Mouse (Mus musculus): ENCODE data around the gene Cacng7.

The Cacng7 gene

DNA sequence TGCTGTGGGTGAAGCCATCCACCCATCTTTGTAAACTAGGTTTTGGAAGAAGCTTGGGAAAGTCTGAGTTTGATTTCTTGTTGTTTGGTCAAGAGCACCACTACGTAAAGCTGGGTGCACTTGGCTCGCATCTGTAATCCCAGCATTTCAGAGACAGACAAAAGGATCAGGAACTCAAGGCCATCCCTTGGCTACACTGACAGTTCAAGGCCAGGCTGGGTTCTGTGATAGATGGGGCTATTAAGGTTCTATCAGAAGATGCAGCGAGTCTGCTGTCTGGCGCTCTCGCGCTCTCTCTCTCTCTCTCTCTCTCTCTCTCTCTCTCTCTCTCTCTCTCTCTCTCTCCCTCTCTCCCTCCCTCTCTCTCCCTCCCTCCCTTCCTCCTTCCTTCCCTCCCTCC is 22.1 kb downstream of the Cacng7 start:
- ChIA-PET POLR2A (interaction anchor here in 2 of 4 experiments (1.0 to 1.5 kb wide), 4 partner anchors 11 to 133 kb away, joined by 3 to 5 read pairs (median 3); no protein-coding TSS in a partner anchor), CTCF (interaction anchor here in 1 of 4 experiments (0.5 kb wide), 1 partner anchor 321 kb away, joined by 8 read pairs; no protein-coding TSS in a partner anchor)

DNA sequence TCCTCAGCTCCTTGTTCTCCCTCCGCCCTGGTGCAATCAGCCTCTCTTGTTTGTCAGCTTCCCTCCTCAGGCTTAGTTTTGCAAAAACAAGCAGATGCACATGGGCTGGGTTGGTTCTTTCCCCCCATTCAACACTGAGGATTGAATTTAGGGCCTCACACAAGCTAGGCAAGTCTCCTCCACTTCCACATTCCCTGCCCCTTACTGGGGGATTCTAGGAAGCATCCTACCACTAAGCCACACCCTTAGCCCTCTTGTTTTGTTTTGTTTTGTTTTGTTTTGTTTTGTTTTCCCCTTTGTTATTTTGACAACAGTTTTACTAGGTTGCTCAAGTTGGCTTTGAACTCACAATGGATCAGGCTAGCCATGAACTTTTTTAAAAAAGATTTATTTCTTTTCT is 27.9 kb downstream of the Cacng7 start:
- ChIA-PET CTCF (interaction anchor here in 1 of 4 experiments (1.2 kb wide), 1 partner anchor 11 kb away, joined by 3 read pairs; no protein-coding TSS in a partner anchor), POLR2A (interaction anchor here in 3 of 4 experiments (1.0 to 1.6 kb wide), 3 partner anchors 10 to 13 kb away, joined by 4 read pairs; no protein-coding TSS in a partner anchor)

DNA sequence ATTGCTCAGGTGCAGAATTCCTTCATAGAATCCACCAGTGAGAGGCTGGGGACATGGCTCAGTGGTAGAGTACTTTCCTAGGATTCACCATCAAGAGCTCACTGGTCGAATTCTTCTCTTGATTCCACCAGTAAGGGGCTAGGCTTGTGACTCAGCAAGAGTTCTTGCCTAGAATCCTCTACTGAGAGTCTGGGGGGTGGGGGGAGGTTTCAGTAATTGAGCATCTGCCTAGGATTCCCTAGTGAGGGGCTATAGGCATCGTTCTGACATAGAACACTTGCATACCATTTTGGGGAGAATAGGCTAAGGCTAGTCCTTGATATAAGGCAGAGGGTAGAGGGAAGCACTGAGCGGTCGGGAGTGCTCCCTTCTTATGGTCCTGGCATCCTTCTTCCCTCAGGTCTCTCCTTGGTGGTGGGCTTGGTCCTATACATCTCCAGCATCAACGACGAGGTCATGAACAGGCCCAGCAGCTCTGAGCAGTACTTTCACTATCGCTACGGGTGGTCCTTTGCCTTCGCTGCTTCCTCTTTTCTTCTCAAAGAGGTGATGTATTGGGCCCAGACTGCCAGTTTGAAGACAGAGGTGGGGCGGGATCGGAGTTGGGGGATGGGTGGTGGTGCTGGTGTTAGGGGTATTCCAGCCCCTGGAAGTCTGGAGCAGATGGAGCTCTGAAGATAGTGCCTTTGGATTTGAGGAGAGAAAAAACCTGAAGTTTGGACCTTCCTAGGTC is 33.0 kb downstream of the Cacng7 start:
- POLR2A ChIA-PET: interaction anchor here in 3 of 4 experiments (0.6 to 2.5 kb wide), 20 partner anchors 9 to 220 kb away, joined by 3 to 13 read pairs (median 4); partner anchors contain the start of gene Cacng8 (in 1 of the 3)
- CTCF ChIA-PET: interaction anchor here in 2 of 4 experiments (0.6 to 2.3 kb wide), 7 partner anchors 13 to 127 kb away, joined by 3 to 6 read pairs (median 3); no protein-coding TSS in a partner anchor

DNA sequence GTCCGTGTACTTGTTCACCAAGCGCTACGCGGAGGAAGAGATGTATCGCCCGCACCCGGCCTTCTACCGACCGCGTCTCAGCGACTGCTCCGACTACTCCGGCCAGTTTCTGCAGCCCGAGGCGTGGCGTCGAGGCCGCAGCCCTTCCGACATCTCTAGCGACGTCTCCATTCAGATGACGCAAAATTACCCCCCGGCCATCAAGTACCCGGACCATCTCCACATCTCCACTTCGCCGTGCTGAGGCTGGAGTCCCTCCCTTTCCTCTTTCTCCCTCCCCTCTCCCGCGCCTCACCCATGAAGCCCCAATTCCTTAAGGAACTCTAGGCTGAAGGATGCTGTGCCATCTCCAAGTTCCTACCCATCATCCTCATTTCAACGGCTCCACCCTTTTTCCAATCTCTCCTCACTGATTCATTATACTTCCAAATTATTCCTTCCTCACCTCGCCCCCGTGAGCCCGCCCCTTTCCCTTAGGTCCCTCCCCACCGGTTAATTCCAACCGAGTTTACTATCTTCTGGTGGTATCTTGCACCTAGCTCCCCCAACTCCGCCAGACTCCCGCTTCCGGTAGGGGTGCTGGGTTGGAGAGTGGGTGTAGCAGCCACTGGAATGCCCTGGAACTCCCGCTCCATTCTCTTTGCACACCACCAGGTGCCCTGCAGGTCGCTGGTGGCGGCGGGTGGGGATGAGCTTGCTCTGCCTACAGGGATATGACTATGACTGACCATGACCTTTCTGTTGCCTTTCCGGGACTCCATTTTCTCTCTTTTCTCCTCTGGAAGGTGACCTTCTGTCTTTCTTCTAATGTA is 34.2 kb downstream of the Cacng7 start:
- ChIA-PET POLR2A (interaction anchor here in 3 of 4 experiments (0.6 to 4.1 kb wide), 16 partner anchors 11 to 326 kb away, joined by 3 to 18 read pairs (median 4); partner anchors contain the start of gene Tsen34 (in 1 of the 3)), CTCF (interaction anchor here in 3 of 4 experiments (0.6 to 2.3 kb wide), 7 partner anchors 12 to 128 kb away, joined by 3 to 6 read pairs (median 3); no protein-coding TSS in a partner anchor)

DNA sequence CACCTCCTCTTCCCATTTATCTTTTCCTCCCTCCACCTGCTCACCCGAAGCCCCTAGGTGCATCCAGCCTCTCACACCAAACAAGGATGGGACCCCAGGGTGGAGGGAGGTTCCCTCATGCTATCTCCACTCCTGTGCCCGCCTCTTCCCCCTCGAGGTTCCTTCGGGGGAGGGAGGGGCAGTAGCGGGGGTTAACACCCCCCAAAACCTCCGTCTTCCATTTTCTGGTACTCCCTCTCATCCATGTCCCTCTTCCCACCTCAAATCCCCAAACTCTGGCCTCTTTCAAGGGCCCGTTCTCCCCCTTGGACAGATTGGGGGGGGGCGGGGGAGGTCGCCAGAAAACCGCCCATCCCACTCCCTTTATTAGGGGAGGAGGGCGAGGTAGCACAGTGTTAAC is 34.8 kb downstream of the Cacng7 start:
- CTCF ChIA-PET: interaction anchor here in 2 of 4 experiments (0.6 to 1.2 kb wide), 3 partner anchors 64 to 129 kb away, joined by 3 read pairs; no protein-coding TSS in a partner anchor
- POLR2A ChIA-PET: interaction anchor here in 3 of 4 experiments (0.6 to 4.1 kb wide), 13 partner anchors 20 to 325 kb away, joined by 3 to 18 read pairs (median 3); partner anchors contain the start of gene Tsen34 (in 1 of the 3)

DNA sequence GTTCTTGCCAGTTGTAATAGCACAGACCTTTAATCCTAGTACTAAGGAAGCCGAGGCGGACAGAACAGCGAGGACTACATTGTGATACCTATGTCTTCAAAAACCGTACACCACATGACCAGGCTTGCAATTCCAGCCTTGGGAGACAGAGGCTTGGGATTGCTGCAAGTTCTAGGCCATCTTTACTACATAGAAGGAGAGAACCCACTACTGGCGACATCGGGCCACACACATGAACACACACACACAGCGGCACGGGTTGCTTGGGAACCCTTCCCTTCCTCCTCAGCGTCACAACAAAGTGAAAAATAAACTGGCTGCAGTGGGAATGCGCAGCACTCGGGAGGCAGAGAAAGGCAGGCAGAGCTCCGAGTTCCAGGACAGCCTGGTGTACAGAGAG is 35.6 kb downstream of the Cacng7 start:
- ChIA-PET POLR2A (interaction anchor here (0.6 to 5.1 kb wide), 11 partner anchors 8 to 194 kb away, joined by 3 to 32 read pairs (median 5); partner anchors contain the start of gene Cacng7 (in 1 of the 4)), CTCF (no interaction called here)

DNA sequence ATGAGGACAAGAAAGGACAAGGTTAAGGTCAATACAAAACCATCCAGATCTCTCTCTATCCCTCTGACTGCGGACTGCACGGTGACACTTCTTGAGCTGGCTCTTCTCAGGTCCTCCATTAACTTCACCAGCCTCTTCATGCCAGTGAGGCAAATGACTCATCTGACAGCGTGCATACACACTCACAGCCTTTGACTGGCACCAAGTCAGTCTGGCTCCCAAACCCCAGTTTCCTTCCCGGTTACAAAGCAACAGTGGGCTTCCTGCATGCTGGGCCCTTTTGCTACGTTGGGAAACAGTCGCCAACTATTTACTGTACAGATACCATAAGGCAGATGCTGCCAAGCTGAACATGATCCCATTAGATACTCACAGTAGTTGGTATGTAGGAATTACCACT is 36.4 kb downstream of the Cacng7 start:
- CTCF ChIA-PET: interaction anchor here in 3 of 4 experiments (0.6 to 1.0 kb wide), 3 partner anchors 20 to 1428 kb away, joined by 3 to 7 read pairs (median 4); no protein-coding TSS in a partner anchor

DNA sequence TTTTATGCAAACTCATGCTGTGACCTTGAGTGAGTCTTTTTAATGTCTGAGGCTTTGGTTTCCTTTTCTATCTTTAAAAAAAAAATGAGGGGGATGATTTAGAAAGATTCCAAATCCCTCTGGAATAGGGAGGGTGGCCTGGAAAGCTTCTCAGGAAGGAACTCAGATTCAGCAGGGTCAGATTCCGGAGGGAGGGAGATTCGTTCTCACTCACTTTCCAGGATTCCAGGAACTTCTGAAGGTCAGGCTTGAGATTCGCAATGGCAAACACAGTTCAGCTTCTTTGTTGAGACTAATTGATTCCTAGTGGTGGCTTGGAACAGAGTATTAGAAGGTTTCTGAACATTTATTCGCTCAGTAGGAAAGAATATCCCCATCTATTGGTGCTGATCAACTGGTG is 37.7 kb downstream of the Cacng7 start:
- POLR2A ChIA-PET: interaction anchor here in 3 of 4 experiments (0.7 to 5.1 kb wide), 28 partner anchors 10 to 322 kb away, joined by 3 to 32 read pairs (median 4); partner anchors contain the start of genes Cacng7 (in 1 of the 3), Cnot3 (in 1 of the 3), Mboat7 (in 1 of the 3) and Tsen34 (in 1 of the 3)
- CTCF ChIA-PET: interaction anchor here (0.6 to 1.1 kb wide), 6 partner anchors 20 to 87 kb away, joined by 3 to 5 read pairs (median 3); partner anchors contain the start of gene Cacng8 (in 1 of the 4)

More for the DNA sequence above, 36.4 kb downstream of the Cacng7 start:
- POLR2A ChIA-PET: interaction anchor here in 3 of 4 experiments (0.6 to 5.1 kb wide), 11 partner anchors 19 to 194 kb away, joined by 3 to 32 read pairs (median 5); partner anchors contain the start of gene Cacng7 (in 1 of the 3)

DNA sequence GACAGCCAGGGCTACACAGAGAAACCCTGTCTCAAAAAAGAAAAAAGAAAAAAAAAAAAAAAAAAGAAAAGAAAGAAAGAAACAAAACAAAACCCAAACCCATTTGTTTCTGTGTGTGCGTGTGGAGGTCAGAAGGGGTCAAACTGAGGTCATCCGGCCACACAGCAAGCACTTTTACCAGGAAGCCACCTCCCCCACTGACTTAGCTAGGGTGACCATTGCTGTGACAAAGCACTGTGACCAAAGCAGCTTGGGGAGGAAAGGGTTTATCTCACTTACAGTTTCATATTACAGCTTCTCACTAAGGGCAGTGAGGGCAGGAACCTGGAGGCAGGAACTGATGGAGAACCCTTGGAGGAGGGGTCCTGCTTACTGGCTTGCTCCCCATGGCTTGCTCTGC is 39.6 kb downstream of the Cacng7 start:
- ChIA-PET POLR2A (interaction anchor here in 3 of 4 experiments (0.5 to 5.1 kb wide), 9 partner anchors 22 to 1099 kb away, joined by 3 to 32 read pairs (median 5); no protein-coding TSS in a partner anchor), CTCF (interaction anchor here in 1 of 4 experiments (0.6 to 0.7 kb wide), 2 partner anchors 63 to 95 kb away, joined by 3 to 5 read pairs; no protein-coding TSS in a partner anchor)

DNA sequence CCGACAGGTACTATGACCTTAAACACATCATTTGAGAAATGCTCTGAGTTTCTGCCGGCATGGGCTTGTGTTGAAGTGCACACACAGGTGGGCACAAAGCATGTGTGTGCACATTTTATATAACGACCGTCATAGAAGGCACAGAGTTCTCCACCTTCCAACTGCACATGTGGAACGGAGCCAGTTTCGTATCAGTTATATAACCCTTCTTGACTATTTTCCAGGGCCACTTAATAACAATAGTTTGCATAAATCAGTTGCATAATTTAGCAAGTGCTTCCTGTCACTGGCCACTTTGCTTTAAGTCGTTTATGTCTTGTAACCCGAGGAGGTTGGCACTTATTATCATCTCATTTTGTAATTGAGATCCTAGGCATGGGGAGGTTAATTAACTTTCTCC is 41.0 kb downstream of the Cacng7 start:
- POLR2A ChIA-PET: interaction anchor here in 2 of 4 experiments (0.6 to 1.8 kb wide), 2 partner anchors 26 to 66 kb away, joined by 5 to 9 read pairs; no protein-coding TSS in a partner anchor
- CTCF ChIA-PET: interaction anchor here in 2 of 4 experiments (0.7 to 1.0 kb wide), 2 partner anchors 23 to 70 kb away, joined by 4 to 5 read pairs; no protein-coding TSS in a partner anchor

DNA sequence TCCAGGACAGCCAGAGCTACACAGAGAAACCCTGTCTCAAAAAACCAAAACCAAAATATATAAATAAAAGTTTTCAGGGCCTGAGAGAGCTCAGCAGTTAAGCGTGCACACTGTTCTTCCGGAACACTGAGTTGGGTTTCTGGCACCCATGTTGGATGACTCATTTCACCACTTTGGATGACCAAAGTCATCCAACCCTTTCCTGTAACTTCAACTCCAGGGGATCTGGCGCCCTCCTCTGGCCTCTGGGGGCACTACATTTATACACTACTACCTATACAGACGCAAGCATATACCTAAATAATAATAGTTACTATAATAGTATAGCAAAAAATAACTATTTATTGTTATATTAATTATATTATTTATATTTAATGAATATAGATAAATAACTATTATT is 44.1 kb downstream of the Cacng7 start:
- CTCF ChIA-PET: interaction anchor here in 2 of 4 experiments (0.6 to 0.7 kb wide), 4 partner anchors 26 to 670 kb away, joined by 3 to 5 read pairs (median 3); no protein-coding TSS in a partner anchor

DNA sequence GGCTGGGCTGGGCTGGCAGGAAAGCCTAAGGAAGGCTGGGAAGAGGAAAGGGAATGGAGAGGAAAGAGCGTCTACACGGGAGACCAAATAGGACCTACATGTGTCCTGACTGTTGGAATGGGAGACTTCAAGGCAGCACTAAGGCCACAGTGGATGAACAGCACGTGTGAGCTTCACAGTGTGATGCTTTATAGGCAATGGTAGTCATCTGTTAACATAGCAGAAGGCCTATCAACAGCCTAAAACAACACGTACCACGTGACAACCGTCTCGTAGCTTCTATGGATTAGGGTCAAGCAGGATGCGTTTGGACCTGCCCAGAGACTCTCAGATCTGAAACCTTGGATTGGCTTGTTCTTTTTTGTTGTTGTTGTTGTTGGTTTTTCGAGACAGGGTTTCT is 49.4 kb downstream of the Cacng7 start:
- CTCF ChIA-PET: interaction anchor here in 2 of 4 experiments (0.5 to 2.1 kb wide), 4 partner anchors 8 to 79 kb away, joined by 5 to 6 read pairs (median 6); no protein-coding TSS in a partner anchor
- POLR2A ChIA-PET: interaction anchor here in 1 of 4 experiments (1.4 to 1.5 kb wide), 2 partner anchors 9 to 12 kb away, joined by 5 to 6 read pairs; partner anchors contain the start of gene Cacng8

More for the DNA sequence above, 44.1 kb downstream of the Cacng7 start:
- POLR2A ChIA-PET: interaction anchor here in 1 of 4 experiments (0.6 to 1.0 kb wide), 3 partner anchors 10 to 154 kb away, joined by 3 to 4 read pairs (median 3); no protein-coding TSS in a partner anchor

DNA sequence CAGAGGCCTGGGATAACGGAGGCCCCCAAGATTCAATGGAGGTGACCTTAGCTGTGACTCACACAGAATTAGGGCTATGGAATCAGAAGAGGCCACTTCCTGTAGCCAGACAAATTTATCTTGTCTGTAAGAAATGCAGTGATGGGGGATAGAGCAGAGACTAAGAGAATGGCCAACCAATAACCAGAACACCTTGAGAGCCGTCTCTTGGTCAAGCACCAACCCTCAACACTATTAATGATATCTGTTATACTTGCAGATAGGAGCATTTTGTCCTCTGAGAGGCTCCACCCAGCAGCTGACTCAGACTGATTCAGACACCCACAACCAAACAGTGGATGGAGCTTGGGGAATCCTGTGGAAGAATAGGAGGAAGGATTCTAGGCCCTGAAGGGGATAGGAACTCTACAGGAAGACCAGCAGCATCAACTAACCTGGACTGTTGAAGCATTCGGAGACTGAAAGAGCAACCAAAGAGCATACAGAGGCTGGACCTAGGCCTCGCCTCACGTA is 52.1 kb downstream of the Cacng7 start:
- CTCF ChIA-PET: no interaction called here

DNA sequence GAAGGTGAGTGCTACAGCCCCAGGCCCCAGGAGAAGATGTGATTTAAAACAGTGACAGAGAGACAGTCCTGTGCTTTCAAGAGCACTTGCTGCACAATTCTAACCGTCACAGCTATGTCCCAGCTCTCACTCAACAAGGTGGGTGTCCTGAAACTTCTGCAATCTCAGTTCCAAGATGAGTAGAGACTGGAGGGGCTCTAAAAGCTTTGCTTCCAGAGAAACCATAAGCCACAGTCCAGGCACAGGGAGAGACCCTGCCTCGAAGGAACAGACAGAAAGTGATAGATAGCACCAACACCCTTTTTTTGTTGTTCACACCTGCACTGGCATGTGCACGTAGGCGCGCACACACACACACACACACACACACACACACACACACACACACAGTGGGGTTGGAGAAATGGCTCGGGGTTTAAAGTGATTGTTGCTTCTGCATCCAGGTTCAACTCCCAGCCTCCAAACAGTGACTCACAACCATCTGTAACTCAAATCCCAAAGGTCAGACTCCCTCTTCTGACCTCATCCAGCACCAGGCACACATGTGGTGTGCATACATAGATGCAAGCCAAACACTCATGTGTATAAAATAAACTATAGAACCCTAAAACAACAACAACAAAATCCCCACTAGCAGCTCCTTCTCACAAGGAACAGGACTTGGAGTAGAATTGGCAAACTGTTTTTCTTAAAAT is 53.4 kb downstream of the Cacng7 start:
- POLR2A ChIA-PET: interaction anchor here in 1 of 4 experiments (1.0 kb wide), 2 partner anchors 10 to 82 kb away, joined by 3 to 4 read pairs; no protein-coding TSS in a partner anchor
- CTCF ChIA-PET: no interaction called here

More for the DNA sequence above, 52.1 kb downstream of the Cacng7 start:
- POLR2A ChIA-PET: interaction anchor here in 1 of 4 experiments (0.7 kb wide), 1 partner anchor 58 kb away, joined by 3 read pairs; no protein-coding TSS in a partner anchor

DNA sequence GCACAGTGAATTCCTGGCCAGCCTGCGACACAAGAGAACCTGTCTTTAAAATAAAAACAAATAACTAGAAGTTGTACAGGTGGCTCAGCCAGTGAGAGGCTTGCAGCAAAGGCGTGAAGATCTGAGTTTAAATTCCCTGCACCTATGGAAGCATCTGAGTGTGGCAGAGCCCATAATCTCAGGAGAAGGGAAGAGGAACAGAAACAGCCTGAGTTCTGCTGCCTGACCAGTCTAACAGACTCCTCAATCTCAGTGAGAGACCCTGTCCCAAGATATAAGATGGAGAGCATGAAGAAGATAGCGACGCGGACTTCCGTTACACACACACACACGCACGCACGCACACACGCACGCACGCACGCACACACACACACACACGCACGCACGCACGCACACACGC is 55.0 kb downstream of the Cacng7 start:
- ChIA-PET POLR2A (no interaction called here), CTCF (no interaction called here)

DNA sequence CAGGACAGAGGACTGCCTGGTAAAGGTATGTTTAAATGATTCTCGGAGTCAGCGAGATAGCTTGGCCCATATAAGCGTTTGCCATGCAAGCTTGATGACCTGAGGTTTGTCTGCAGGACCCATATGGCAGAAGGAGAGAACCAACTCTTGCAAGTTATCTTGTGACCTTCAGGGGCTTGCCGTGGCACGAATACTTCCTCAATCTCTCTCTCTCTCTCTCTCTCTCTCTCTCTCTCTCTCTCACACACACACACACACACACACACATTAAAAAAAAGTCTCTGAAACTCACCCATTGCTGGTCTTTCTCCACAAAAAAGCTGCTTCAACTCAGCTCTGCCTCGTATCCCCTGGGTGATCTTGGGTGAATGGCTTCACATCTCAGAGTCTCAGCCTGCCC is 56.1 kb downstream of the Cacng7 start:
- ChIA-PET CTCF (interaction anchor here in 2 of 4 experiments (0.6 to 1.5 kb wide), 5 partner anchors 9 to 127 kb away, joined by 3 to 7 read pairs (median 4); no protein-coding TSS in a partner anchor), POLR2A (interaction anchor here in 2 of 4 experiments (0.6 to 1.7 kb wide), 6 partner anchors 11 to 165 kb away, joined by 3 to 9 read pairs (median 3); no protein-coding TSS in a partner anchor)
